8 mouse cellular contexts compared by ENCODE assay signal in the genomic region with DNA sequence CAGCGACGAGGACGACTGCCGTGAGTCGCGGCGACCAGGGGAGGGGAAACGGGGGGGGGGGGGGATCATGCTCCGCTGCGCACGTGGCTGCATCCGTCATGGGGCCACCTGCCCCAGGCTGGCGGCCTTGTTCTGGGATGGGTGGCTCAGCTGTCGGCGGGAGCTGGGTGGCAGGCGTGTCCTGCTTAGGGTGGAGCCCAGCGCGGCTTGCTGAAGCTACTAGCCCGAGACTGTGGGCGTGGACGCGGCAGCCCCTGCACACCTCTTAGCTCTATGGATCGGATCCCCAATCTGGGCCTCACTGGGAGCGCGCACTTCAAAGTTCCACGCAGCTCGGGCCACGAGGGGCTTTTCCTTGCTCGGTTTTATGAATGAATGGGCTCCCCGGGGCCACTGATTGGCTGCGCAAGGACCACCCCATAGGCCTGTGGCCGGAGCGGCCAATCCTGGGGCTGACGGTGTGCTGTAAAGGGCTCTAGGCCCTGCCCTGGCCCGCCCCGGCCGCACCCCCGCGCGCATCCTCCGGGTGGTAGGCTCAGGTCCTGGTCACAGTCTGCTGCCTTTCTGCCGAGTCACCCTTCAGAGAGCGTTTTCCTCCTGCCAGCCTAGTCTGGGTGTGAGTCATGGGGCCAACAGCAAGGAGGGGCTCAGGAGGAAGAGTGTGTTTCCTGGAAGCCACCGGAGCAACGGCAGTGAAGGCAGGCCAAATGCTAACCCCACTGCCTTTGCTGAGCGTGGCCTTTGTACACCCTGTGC. TPM values are rescaled to one million over a fixed set of nuclear protein-coding genes. Genes with fewer than 3 reads are reported as not detected.
DNase-seq lines count a peak whose midpoint lies in the region; ATAC-seq and TF ChIP-seq lines count a peak whose summit lies in the region.

No protein-coding gene starts in this region.

- no peak for TF ChIP-seq CTCF in gastrocnemius, adult 2 months (IDR thresholded peaks at IDR 0.05)
- TF ChIP-seq CTCF in intestine, postnatal 0 days (IDR thresholded peaks at IDR 0.05; ENCODE audit: low read depth): 0 out of 2 replicates have a peak, but pooled peaks have one; percentile 1

- intact Hi-C loops in gastrocnemius, adult 2 months (cut with DNase I): no loop called here

- WGBS in intestine, postnatal 0 days: 1% methylated on average over 44 of the region's 46 CpGs
- WGBS in limb, embryonic 13.5 days: under 1% methylated on average over 46 of the region's 46 CpGs
- 1% methylated on average over 45 of the region's 46 CpGs for WGBS in midbrain, embryonic 14.5 days

- no peaks in the 10 kb centered on the region; the same call in 1 of the 2 replicates for H3K36me3 ChIP-seq in intestine, postnatal 0 days (ENCODE audit: control insufficient read depth, insufficient read depth)
- H3K36me3 ChIP-seq in limb, embryonic 13.5 days: no peaks in the 10 kb centered on the region
- H3K36me3 ChIP-seq in midbrain, embryonic 14.5 days (ENCODE audit: control insufficient read depth, insufficient read depth, low read length): peaks cover 12% of the 10 kb centered on the region; the same call in 1 of the 2 replicates

- H3K9ac ChIP-seq in intestine, postnatal 0 days (ENCODE audit: low read depth, low read length): peak overlapping the region; percentile 32; the same call in 1 of the 2 replicates
- H3K9ac ChIP-seq in limb, embryonic 13.5 days: peak overlapping the region; percentile 83
- peak overlapping the region; percentile 96 for H3K9ac ChIP-seq in midbrain, embryonic 14.5 days (replicated peaks; ENCODE audit: low read length)

- H3K4me3 ChIP-seq in gastrocnemius, adult 2 months: peak overlapping the region; percentile 82
- peak overlapping the region; percentile 65 for H3K4me3 ChIP-seq in intestine, postnatal 0 days (ENCODE audit: low read depth, low read length)
- peak overlapping the region; percentile 72 for H3K4me3 ChIP-seq in limb, embryonic 13.5 days
- peak overlapping the region; percentile 78 for H3K4me3 ChIP-seq in midbrain, embryonic 14.5 days (replicated peaks; ENCODE audit: low read depth, low read length)

- peak; percentile 61 for DNase-seq in gastrocnemius, adult 2 months
- DNase-seq in gastrocnemius, adult 18-20 months (ENCODE audit: low spot score): no peak
- peak; percentile 93 for DNase-seq in embryo, embryonic 11 days
- DNase-seq in midbrain, embryonic 14.5 days: peak; percentile 84
- peak; percentile 73 for DNase-seq in spleen, adult 12 weeks (ENCODE audit: low spot score)

- no peaks in the 10 kb centered on the region for H3K9me3 ChIP-seq in intestine, postnatal 0 days (ENCODE audit: control insufficient read depth)
- no peaks in the 10 kb centered on the region for H3K9me3 ChIP-seq in limb, embryonic 13.5 days
- H3K9me3 ChIP-seq in midbrain, embryonic 14.5 days (ENCODE audit: control insufficient read depth, low read length): no peaks in the 10 kb centered on the region

- H3K4me2 ChIP-seq in intestine, postnatal 0 days (replicated peaks; ENCODE audit: low read depth): peak overlapping the region; percentile 99
- peak overlapping the region; percentile 98 for H3K4me2 ChIP-seq in limb, embryonic 13.5 days (replicated peaks)
- peak overlapping the region; percentile 94 for H3K4me2 ChIP-seq in midbrain, embryonic 14.5 days (ENCODE audit: low read length)

- peak; percentile 72 for ATAC-seq in granulocyte monocyte progenitor cell, adult 5-6 weeks (replicated peaks; ENCODE audit: poor library complexity, severe bottlenecking)
- ATAC-seq in intestine, postnatal 0 days: peak; percentile 97
- ATAC-seq in limb, embryonic 13.5 days (ENCODE audit: low FRiP score, low read depth): peak; percentile 86
- peak; percentile 76 for ATAC-seq in midbrain, embryonic 14.5 days (ENCODE audit: low FRiP score, low TSS enrichment)

- peaks cover 6% of the 10 kb centered on the region; the same call in 1 of the 2 replicates for H3K27me3 ChIP-seq in intestine, postnatal 0 days (replicated peaks; ENCODE audit: control insufficient read depth, insufficient read depth, low read length)
- peaks cover 24% of the 10 kb centered on the region for H3K27me3 ChIP-seq in limb, embryonic 13.5 days
- H3K27me3 ChIP-seq in midbrain, embryonic 14.5 days (ENCODE audit: control insufficient read depth, insufficient read depth, low read length): no peaks in the 10 kb centered on the region

- 0 out of 2 replicates have a peak, but pooled peaks cover 2% of the 10 kb centered on the region for H3K4me1 ChIP-seq in intestine, postnatal 0 days (replicated peaks; ENCODE audit: control insufficient read depth, insufficient read depth, low read length)
- H3K4me1 ChIP-seq in limb, embryonic 13.5 days: peaks cover 26% of the 10 kb centered on the region
- H3K4me1 ChIP-seq in midbrain, embryonic 14.5 days (ENCODE audit: control insufficient read depth, insufficient read depth, low read length): peaks cover 37% of the 10 kb centered on the region

- no peak overlapping the region for H3K27ac ChIP-seq in gastrocnemius, adult 2 months
- peak overlapping the region; percentile 22; the same call in 1 of the 2 replicates for H3K27ac ChIP-seq in intestine, postnatal 0 days (ENCODE audit: low read depth, low read length)
- no peak overlapping the region for H3K27ac ChIP-seq in limb, embryonic 13.5 days
- peak overlapping the region; percentile 98 for H3K27ac ChIP-seq in midbrain, embryonic 14.5 days (replicated peaks; ENCODE audit: low read depth, low read length)

RNA-seq across cellular contexts. Expression of gene Lrp8, which starts 1.5 kb away (rescaled TPM):
- total RNA-seq in gastrocnemius, adult 2 months (2021): under 1 TPM; 0.31 to 0.33 TPM
- total RNA-seq in gastrocnemius, adult 18-20 months (2021): under 1 TPM; 0.05 to 0.07 TPM
- 12.8 and 19.7 TPM in 2 replicates for total RNA-seq in granulocyte monocyte progenitor cell, adult 5-6 weeks (2014; fragmentation: Nextera tagmentation)
- total RNA-seq in granulocyte monocyte progenitor cell, adult 5-6 weeks (2017): 16.5 and 18.7 TPM in 2 replicates
- polyA plus RNA-seq in intestine, postnatal 0 days (2015; fragmentation: Nextera tagmentation; extraction: Ambion mirVana): 0.66 and 0.82 TPM in 2 replicates
- 3.1 and 3.3 TPM in 2 replicates for polyA plus RNA-seq in limb, embryonic 13.5 days (2015; fragmentation: Nextera tagmentation; extraction: Ambion mirVana)
- polyA plus RNA-seq in midbrain, embryonic 14.5 days (2014; fragmentation: Nextera tagmentation; extraction: Ambion mirVana): 54.3 and 58.1 TPM in 2 replicates

Comparison
In these comparisons a context has a peak if more than half of its experiments do, and no peak if none do; other contexts are left out.
1. H3K27ac ChIP-seq: peak in intestine, postnatal 0 days (single experiment) and midbrain, embryonic 14.5 days (single experiment); none in gastrocnemius, adult 2 months (single experiment) and limb, embryonic 13.5 days (single experiment).
2. H3K9ac ChIP-seq: peak in every context shown above with its lines; median percentile 96 in midbrain, embryonic 14.5 days; 83 in limb, embryonic 13.5 days; 32 in intestine, postnatal 0 days.
3. RNA of gene Lrp8, which starts 1.5 kb away (total RNA-seq): 12.8 to 19.7 TPM in granulocyte monocyte progenitor cell, adult 5-6 weeks; 0.31 to 0.33 TPM in gastrocnemius, adult 2 months and 0.05 to 0.07 TPM in gastrocnemius, adult 18-20 months; every median in the first group is over 10 times any median in the second.
4. Peak in every context shown above with its lines, with median percentiles within 50 percentile points of each other: H3K4me3 ChIP-seq, ATAC-seq and H3K4me2 ChIP-seq.